Mouse (Mus musculus) skeletal muscle tissue, adult 2 months (tissue): Measurements from ENCODE around the gene Tex30.
"Not testable (repeated sequence)": the region's sequence is repeated elsewhere in the genome, so short reads cannot be mapped to it uniquely, and the experiment has no call there.

Experiments used
- DNase-seq: peaks from one replicate; pipeline ENCODE4 v3.0.0-alpha.2; 2012; ENCODE audit warnings: low read depth, low spot score

Tex30 gene

GRCm38 (mm10) chr1:44102259-44102717, at the start of gene Tex30:
Gene Tex30, minus strand, starts transcription at chr1:44102441.
- DNase-seq, result peak; percentile 84

GRCm38 (mm10) chr1:44148706-44149105, 46.5 kb upstream of the Tex30 start:
- no peak for DNase-seq

GRCm38 (mm10) chr1:44147563-44148381, 45.5 kb upstream of the Tex30 start, which contains the start of gene Ercc5:
Gene Ercc5, plus strand, starts transcription at chr1:44147744.
- DNase-seq, result peak; percentile 83

GRCm38 (mm10) chr1:44142747-44143146, 40.5 kb upstream of the Tex30 start:
- DNase-seq, result no peak

- DNase-seq, result no peak
Measured at GRCm38 (mm10) chr1:44140232-44140631, 38.0 kb upstream of the Tex30 start.

GRCm38 (mm10) chr1:44129929-44130581, 27.8 kb upstream of the Tex30 start:
- no peak for DNase-seq

- DNase-seq, result no peak
Measured at GRCm38 (mm10) chr1:44125590-44125989, 23.3 kb upstream of the Tex30 start.

- DNase-seq, result no peak
Measured at GRCm38 (mm10) chr1:44122256-44122655, 20.0 kb upstream of the Tex30 start.

GRCm38 (mm10) chr1:44120074-44120406, 17.8 kb upstream of the Tex30 start:
- no peak for DNase-seq

GRCm38 (mm10) chr1:44119201-44120073, 17.2 kb upstream of the Tex30 start:
- DNase-seq, result peak; percentile 62

- peak; percentile 93 for DNase-seq
Measured at GRCm38 (mm10) chr1:44118239-44119054, 16.2 kb upstream of the Tex30 start, which contains the start of the genes Kdelc1 and Bivm. Gene Kdelc1, minus strand, starts transcription at chr1:44118808. Gene Bivm, plus strand, starts transcription at chr1:44118957.

GRCm38 (mm10) chr1:44117571-44117970, 15.3 kb upstream of the Tex30 start:
- DNase-seq, result no peak

- no peak for DNase-seq
Measured at GRCm38 (mm10) chr1:44102939-44103338, 698 bp upstream of the Tex30 start.

- DNase-seq, result no peak
Measured at GRCm38 (mm10) chr1:44101448-44102225, 604 bp downstream of the Tex30 start.

GRCm38 (mm10) chr1:44064625-44065024, 37.6 kb downstream of the Tex30 start:
- DNase-seq, result peak; percentile 35

- DNase-seq, result no peak
Measured at GRCm38 (mm10) chr1:44063439-44063838, 38.8 kb downstream of the Tex30 start.

GRCm38 (mm10) chr1:44061836-44062235, 40.4 kb downstream of the Tex30 start, which contains the start of gene Gm8251:
Gene Gm8251, minus strand, starts transcription at chr1:44061936.
- DNase-seq, result no peak

GRCm38 (mm10) chr1:44057805-44058204, 44.4 kb downstream of the Tex30 start:
- DNase-seq, result no peak

- peak; percentile 25 for DNase-seq
Measured at GRCm38 (mm10) chr1:44046556-44046955, 55.7 kb downstream of the Tex30 start.

- not testable (repeated sequence) for DNase-seq
Measured at GRCm38 (mm10) chr1:44045689-44046088, 56.6 kb downstream of the Tex30 start.
